Mouse (Mus musculus) kidney, postnatal 14 days (tissue): ENCODE measurements at regions not wholly inside any gene's neighbourhood (a gene's known extent, or its start where the extent isn't known, plus 50 kb on each side); places are given as distances from the start of the nearest gene placed in this dataset.

Experiments
- DNase-seq: peaks from one replicate; pipeline ENCODE4 v3.0.0; 2022; ENCODE audit warnings: mixed read lengths

DNA sequence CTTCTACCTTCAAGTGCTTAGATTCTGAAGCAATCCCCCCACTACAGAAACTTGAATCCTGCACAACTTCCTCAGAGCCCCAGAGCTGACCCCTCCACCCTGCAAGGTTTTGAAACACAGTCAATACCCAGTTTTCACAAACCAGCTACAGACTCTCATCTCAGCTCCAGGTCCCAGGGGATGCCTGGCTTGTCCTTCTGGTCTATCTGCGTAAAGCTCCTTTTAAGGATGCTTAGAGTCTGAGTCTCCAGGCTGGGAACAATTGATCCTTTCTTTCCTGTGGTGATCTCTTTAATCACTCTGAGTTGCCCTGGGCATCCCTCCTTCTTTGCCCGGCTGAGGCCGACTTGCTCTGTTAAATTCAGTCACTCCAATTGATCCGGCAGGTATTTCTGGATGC is 500.4 kb downstream of the Med13l start:
- no peak for DNase-seq

DNA sequence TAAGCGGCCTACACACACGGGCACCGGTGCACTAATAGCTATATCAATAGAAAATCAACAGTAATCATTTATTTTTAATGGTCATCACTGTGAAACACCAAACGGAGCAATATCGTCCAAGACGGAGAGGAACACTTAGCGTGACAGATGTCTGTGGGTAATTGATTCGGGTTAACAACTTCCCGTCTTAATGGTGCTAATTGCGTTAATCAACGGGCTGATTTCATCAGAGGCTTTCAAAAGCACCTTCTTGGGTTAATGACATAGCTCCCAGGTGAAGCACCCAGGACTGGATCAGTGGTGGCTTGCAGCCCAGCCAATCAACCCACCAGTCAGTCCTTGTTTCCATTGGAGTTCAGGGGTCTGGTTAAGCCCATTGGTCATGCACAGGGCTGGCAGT is 502.0 kb downstream of the Med13l start:
- DNase-seq: no peak

DNA sequence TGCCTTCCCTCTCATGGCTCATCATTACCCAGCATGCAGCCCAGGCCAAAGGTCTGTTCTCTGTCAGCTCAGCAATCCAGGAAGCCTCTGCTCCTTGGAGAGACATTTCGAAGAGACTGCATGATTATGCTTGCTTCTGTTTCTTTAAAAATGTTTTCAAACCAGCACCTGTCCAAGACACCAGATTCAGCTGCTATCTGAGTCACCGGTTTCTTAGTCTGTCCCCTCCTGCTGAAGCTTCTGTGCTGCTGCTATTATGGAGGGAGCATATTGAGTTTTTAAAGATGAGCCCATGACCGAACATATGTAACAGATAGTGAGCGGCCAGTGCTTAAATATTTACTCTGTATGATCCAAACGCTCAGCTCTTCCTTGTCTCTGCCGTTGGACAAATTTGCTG is 506.2 kb downstream of the Med13l start:
- DNase-seq: no peak

DNA sequence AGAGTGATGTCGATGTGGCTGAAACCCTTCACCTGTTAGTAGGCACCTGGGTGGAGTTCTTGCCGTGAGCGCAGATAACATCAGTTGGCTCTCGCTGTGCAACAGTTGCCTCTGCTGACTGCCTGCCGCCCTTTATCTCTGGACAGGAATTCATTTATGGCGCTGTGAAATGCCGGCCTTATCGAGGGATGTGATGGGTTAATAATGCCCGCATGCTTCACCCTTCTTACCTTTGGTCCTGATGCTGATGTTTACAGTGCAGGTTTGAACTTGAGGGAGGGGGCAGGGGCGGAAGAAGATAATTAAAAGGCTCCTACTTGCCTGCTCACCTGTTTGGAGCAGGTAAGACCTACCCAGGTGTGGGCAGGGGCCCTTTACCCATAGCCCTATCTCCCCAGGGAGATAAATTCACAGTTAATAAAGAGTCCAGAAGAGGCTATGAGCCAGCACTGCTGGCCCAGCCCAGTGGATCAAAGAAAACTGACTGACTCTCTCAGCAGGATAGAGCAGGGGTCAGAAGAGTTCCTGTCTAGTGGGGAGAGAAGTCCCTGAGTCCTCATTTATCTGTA is 509.4 kb downstream of the Med13l start:
- no peak for DNase-seq

DNA sequence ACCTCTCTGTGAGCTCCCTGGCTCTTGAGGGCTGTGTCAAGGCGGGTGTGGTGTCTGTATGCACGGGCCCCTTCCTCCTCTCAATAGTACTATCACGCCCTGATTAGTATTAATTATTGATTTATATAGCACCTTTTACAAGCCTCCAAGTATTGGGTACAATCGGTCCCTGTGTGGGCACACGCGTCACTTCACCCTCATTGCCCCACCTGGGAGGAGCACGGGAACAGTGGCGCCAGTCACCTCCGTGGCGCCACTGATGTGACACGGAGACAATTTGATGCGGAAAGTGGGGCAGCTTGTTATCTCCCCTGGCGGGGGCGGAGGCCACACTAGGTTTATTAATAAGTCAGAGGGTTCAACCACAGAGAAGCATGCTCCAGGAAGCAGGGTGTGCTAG is 512.2 kb downstream of the Med13l start:
- DNase-seq: no peak

DNA sequence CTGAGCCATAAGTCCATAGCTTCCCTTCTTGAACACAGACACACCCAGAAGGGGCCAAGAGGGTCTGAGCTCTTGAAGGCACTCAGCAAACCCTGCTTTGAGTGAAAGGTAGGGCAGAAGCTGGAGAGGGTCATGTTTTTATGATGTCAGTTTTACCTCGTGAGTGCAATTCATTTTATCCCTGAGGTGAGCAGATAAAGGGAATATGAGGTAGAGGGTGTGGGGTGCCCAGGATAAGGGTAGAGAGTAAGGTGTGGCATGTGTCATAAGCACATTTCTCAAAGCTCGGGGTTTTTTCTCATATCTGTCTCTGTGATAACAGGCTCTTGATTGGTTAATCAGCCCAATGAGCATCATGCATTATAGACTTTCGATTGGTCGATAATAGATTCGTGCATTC is 520.3 kb downstream of the Med13l start:
- DNase-seq: no peak

DNA sequence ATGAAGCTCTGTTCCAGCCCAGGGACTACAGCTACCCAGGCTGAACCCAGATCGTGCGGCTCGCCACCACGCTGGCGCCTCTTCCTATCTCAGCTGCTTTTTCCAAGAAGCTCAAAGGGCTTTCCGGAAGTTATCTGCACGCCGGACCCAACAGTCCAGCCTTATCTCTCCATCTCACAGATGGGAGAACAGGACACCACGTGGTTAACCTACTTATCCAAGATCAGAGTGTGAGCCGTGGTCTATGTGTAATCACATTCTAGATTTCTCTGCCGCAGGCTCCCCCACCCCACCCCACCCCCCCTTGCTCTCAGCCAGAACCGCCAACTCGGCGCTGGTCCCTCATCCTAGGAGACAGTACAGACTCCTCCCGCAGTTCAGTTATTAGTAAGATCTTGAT is 522.4 kb downstream of the Med13l start:
- DNase-seq: no peak

DNA sequence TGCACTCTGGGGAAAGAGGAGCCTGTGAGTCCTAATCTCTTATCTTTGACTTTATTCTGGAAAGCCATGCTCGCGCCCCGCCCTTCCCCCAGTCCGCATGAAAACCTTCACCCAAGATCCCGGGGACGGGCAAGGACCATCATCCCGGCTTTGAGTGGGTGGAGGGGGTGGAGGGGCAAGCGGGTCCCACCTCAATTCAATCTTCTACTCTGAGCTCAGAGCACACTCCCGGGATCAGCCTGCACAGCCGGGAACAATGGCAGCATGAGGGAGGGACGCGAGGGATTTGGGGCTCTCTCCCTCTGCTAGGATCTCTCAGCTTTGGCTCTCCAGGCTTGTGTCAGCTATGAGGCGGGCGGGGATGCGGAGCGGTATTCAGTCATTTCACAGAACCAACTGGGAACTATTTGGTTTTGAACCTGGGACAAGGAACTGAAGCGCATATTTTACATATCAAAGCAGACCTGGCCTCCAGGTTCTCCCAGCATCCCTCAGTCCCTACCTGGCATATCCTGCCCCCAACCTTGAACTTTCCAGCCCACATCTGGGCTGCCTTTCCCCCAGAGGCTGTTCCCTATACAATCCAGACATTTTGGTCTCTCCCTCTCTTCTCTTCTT is 537.2 kb downstream of the Med13l start:
- no peak for DNase-seq

DNA sequence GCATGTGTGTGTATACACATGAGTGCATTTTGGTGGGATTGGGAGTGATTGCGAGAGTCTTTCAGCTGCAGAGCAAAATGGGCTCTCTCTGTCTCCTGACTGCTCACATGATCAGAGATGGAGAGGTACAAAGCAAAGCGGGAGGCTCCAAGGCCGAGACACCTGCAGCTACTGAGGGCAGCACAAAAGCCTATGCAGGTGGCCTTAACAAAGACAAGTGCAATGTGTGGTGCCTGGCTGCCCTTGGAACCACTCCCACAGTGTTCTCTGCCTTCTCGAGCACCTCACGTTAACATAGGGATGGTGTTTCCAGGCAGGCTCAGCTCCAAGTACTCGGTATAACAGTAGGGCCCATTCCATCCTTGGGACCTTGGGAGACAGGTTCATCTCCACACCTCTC is 539.3 kb downstream of the Med13l start:
- no peak for DNase-seq

DNA sequence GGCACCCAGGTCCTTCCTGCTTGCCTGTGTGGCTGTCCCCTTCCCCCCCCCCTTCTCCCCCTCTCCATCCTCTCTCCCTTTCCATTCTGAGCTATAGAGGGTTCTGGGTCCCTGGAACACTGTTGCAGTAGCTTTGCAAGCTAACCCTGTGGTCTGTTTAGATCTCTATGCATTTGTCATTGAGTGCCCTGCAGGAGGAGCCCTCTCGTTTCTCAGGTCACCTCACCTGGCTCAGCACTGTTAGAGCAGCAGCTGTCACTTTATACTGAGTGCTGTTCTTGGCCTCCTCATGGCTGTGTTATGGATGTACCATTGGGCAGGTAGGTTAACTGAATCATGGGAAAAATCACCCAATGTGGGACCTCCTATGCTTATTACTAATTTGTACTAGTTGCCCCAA is 543.0 kb downstream of the Med13l start:
- no peak for DNase-seq

DNA sequence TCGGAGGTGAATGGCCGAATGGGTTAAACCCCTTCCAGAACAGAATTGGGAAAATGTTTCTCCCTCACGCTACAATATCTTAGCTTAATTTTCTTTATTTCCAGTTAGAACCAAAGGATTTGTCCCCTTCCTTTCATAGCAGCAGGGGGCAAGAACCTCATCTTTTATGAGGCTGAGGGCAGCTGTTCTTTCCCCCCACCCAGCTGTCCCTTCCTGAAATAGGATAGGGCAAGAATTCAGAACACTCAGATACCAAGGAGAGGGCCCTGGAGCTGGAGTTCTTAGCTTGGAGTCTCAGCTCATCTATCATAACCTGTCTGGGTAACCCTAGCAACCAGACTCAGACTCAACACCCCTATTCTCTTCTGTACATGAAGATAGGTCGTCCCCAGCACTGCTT is 547.4 kb downstream of the Med13l start:
- no peak for DNase-seq

DNA sequence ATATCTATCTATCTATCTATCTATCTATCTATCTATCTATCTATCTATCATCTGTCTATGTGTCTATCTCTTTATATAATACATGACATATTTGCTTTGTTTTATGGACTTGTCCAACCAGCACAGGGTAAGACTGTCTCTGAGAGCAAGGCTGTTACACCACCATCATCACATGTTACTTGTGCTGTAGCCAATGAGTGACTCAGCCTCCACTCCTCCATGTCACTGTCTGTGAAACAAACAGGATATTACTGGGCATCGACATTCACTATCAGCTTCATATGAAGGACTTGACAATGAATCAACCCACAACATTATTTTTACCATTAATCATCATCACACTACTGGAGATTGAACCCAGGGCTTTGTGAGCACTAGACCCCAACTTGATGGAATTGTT is 549.0 kb downstream of the Med13l start:
- DNase-seq: no peak

DNA sequence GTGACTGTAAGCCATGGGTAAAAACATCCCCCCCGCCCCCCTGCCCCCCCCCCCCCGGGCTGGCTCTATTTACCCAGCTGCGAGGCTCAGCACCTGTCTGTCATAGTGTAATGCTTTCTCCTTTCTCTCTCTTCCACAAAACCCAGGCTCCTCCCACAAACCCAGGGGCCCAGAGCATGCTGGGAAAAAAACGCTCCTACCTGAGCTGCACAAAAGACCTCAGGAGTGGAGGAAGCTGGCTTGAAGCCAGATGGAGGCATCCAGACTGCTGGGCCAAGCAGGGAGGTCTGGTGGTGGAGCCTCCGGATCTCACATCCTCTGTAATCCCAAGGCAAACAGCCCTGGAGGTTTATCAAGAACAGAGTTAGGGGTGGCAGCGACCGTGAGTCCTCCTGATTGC is 553.6 kb downstream of the Med13l start:
- no peak for DNase-seq

DNA sequence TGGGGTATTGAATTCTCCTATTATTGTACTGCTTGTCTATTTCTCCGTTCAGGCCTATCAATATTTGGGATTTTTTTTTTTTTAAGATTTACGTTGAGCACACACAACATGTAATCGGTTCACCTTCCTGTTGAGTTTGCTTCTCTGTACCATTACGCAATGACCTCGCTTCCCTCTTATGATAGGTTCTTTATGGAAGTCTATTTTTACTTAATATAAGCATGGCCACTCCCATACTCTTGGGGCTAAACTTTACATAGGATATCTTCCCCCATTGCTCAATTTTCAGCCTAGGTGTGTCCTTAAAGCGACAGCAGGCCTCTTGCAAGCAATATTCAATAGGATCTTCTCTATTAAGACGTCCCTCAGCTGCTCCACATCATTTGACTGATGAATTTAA is 544.7 kb upstream of the Tbx3 start:
- no peak for DNase-seq

DNA sequence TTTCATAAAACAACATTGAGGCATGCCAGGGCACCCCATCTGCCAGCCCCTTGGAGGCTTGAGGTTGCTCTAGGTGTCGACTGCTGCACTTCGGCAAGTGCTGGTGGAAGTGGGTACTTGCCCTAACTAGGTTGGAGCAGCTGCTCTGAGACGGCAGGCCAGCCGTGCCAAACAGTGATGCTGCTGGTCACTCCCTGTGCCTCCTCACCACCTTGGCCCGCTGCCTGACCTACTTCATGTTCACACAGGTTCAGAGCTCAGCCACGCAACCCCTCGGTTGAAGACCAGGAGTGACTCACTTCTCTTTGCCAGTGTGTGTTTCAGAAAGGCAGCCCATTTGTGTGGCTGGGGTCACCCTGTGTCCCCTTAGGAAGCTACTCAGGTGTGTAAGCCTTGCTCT is 540.3 kb upstream of the Tbx3 start:
- no peak for DNase-seq

DNA sequence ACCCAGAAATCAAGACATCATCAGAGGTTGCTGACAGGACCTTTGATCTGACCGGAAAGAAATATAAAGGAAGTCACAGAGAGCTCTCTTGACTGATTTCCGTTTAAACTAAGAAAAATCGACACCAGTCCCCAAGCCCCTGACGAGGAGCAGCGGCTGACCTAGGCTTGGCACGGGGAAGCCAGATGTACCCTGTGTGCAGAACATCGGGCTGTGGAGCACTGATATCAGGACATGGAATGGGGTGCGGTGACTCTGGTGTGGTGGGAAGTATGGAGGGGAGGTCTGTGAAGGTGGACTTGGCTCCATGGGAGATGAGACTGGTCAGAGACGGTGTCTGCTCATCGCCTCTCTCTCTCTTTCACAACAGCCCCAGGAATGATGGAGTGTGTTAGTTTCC is 539.0 kb upstream of the Tbx3 start:
- DNase-seq: no peak

DNA sequence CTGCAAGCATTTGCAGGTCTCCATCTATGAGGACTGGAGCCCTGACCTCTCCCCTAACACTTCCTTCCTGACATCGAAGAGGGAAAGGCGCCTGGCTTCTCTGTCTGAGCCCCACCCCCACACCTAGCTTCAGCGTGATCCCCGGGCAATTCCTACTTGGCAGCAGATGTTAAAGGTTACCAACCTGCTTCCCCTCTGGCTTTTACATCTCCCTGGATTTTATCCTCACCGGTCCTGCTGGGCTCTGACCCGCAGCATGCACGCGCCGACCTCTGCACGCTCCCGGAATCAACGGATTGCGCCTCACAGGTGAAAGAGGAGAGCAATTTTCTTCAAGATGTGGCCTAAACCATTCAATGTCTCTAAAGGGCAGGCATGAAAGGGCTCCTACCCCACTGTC is 537.1 kb upstream of the Tbx3 start:
- no peak for DNase-seq

DNA sequence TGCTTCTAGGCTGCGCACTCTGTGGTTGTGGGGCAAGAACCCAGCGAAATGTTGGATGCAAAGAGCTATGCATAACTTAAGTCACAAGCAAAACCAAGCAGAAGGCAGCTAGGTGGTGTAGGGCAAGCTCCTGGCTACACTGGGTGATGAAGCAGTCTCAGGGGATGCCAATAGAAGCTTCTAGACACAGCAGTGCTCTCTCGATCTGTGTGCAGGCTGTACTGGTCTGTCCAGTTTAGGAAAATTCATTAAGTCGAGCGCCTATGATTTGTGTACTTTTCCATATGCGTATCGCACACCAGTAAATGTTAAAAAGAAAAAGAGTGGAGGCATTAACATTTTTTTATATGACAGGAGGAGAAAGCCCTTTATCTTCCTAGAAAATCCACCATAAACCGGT is 533.6 kb upstream of the Tbx3 start:
- DNase-seq: no peak

DNA sequence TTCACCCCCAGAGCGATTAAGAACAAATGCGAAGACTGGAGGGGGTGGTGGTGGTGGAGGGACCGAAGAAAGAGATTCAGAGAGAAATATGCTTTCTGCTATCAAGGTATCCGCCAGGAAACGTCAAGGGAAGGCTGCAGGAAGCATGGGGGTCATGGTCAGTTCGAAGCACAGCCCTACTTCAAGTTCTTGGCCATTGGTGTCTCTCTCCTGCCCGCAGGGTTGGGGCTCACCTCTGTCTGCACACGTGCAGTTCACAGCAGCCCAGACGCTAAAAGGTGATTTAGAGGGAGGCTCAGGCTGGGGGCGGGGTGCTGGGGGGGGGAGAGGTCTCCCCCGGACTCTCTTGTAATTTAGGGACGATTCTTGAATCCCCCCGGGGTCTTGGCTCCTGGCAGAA is 533.1 kb upstream of the Tbx3 start:
- DNase-seq: no peak

DNA sequence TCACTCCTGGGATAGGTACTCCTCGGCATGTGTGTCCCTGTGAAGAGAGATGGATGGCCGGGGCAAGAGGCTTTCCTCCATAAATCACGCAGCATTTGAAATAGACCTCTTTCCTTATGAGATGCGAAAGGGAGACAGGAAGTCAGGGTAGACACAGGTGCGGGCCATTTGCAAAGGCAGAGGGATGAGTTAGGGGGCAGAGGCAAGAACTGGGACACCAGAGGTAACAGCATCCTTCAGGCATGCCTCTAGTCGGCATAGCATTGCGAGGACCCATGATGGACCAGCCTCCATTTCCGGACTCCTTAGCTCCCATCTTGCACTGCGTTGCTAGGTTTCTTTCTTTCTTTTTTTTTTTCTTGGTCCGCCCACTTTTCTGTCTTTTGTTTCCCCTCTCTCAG is 532.6 kb upstream of the Tbx3 start:
- DNase-seq: peak; percentile 21

DNA sequence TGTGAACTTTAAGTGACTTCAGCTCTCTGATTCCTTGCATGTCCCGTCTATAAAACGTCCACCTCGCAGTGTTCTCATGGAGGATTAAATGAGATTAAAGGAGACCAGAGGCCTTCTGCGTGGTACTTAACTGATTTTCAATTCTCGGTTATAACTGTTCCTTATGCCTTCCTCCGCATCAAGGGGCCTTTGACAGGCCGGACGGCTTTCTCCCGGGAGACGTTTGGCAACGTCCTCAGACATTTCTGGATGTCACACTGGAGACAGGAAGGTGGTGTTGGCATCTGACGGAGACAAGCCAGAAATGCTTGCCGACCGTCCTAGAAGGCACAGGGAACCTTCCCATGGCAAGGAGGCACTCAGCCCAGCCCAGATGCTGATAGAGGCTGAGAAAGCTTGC is 532.2 kb upstream of the Tbx3 start:
- peak; percentile 12 for DNase-seq

DNA sequence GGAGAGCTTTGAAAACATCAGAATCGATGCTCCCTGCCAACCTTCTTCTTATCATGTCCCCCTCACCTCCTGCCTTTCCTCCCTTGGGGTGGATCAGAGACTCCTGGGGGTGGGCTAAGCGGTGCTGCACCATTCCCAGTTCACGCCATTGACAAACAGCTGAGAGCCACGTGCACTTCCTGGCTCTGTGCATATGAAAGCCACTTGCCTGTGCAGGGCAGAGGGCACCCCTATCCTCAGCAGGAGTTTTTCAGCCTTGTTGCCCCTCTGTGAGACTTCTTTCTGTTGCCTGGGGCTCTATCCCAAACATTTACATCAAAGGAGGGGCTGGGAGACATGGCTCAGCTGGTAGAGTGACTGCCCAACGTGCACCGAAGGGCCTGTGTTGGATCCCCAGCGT is 531.1 kb upstream of the Tbx3 start:
- DNase-seq: no peak

DNA sequence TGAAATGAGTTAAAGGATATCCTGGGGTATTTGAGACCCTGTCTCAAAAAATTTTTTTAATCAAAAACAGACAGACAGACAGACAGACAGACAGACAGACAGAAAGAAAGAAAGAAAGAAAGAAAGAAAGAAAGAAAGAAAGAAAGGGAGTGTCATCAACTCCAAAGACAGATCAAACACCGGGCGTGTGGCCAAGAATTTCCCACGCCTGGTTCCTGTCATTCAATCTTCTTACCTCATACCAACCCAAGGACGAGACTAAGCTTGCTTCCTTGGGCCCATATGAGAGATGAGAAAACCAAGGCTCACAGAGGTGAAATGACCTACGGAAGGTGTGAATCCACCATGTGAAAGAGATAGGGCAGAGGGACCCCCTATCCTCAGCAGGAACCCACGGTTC is 530.7 kb upstream of the Tbx3 start:
- DNase-seq: no peak

DNA sequence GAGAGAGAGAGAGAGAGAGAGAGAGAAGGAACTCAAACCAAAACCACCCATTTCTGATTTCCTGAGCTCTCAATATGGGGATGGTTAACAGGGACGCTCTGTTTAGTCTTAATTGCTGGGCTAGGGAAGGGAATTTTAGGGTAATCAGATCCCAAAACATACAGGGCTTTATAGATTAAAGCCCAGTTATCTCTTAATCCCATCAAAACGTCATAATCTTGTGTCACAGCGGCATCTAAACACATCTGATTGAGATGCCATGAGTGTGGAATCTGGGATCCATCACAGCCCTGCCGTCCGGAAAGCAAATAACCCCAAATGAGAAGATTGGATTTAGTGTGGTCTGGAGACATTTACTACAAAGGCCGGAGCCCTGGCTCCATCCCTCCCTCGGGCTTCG is 527.1 kb upstream of the Tbx3 start:
- no peak for DNase-seq

DNA sequence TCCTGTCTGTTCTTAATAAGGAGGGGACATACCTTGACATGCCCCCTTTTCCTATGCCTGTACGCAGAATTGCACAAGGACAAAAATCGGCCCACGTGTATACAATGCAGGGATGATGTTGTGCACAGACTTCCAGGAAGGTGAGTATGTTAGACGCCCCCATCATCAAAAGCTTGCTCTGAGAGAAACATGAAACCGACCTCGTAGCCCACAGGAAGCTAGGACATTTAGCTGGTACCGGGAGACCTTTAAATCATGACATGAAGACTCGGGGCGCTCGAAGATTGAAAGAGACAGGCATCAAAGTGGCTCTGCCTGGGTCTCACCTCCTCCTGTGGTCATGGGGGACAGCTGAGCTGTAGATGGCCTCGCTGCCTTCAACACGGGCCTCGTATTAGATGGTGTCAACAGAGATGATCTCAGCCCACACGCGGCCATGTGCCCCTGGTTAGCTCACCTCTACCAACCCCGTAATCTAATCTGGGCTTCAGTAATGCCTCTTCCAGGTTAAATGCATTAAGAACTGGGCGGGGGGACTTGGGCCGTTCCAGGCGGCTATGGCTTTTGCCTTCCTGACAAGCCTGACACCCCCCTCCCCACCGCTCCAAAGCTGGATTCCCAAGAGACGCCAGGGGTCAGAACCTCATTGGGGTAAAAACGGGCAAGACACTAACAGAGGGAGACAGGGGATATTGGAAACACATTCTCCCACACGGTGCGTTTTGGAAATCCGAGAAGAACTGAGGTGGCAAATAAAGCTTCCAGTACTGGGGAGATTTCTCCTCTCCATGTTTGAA is 520.9 kb upstream of the Tbx3 start:
- no peak for DNase-seq
